Mouse (Mus musculus): ENCODE results near the gene Lrmda.

DNA sequence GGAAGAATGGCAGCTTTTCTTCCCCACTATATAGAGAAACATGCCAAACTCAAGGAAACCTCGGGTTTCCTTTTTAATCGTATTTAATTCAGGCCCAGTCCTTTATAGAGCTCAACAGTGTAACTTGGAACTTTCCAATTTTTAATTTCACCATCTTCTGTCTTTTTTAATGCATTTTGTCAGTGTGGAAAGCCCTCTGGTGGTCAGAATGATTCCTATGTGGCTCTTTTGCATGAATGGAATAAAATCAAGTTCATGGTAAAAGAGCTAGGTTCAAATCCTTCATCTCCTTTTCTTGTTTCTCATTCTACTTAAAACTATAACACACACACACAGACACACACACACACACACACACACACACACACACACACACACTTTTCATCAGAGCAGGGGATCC, 425.0 kb downstream of the Lrmda start:
- no peak for TF ChIP-seq CTCF (IDR thresholded peaks at IDR 0.05; ENCODE audit: extremely low read depth, insufficient read length, insufficient replicate concordance, low read depth, low read length)
- no peak for TF ChIP-seq POLR2A (IDR thresholded peaks at IDR 0.05; ENCODE audit: low read depth, low read length)
